Mouse (Mus musculus) heart, postnatal 10 days (tissue): ENCODE measurements at regions not wholly inside any gene's neighbourhood (a gene's known extent, or its start where the extent isn't known, plus 50 kb on each side); places are given as distances from the start of the nearest gene placed in this dataset.
A peak's percentile ranks its signal among the peaks of the same experiment; 100 is the strongest.

Source experiments
- DNase-seq, 2 experiments: peaks; one replicate each; pipeline ENCODE4 v3.0.0; 2021
- intact Hi-C: fragments of 180-260 bp; cut with DNase I; formaldehyde crosslinking; loops from one replicate; pipeline ENCODE4 v1.15.1; 2025

- intact Hi-C loops: no loop called here
- DNase-seq: no peak
Measured at GRCm38 (mm10) chr10:17042090-17042489, 680.9 kb upstream of the Cited2 start.

- peak; percentile 14 to 16 for DNase-seq
- intact Hi-C loops: no loop called here
Measured at GRCm38 (mm10) chr10:17042973-17043372, 680.0 kb upstream of the Cited2 start.

GRCm38 (mm10) chr10:17046765-17047164 lies 676.3 kb upstream of the Cited2 start:
- DNase-seq: no peak
- intact Hi-C loops: no loop called here

- DNase-seq: no peak
- intact Hi-C loops: loop anchor here (10.0 kb wide), 1 partner anchor 652 kb away; the partner anchor contains the start of gene Cited2
Measured at GRCm38 (mm10) chr10:17072906-17073305, 650.1 kb upstream of the Cited2 start.

GRCm38 (mm10) chr10:17074013-17074401 lies 649.0 kb upstream of the Cited2 start:
- no peak for DNase-seq
- intact Hi-C loops: loop anchor here (10.0 kb wide), 1 partner anchor 651 kb away; the partner anchor contains the start of gene Cited2

GRCm38 (mm10) chr10:17074402-17075027 lies 648.5 kb upstream of the Cited2 start:
- intact Hi-C loops: loop anchor here (10.0 kb wide), 1 partner anchor 650 kb away; the partner anchor contains the start of gene Cited2
- no peak for DNase-seq

GRCm38 (mm10) chr10:17075147-17075546 lies 647.9 kb upstream of the Cited2 start:
- intact Hi-C loops: loop anchor here (10.0 kb wide), 1 partner anchor 650 kb away; the partner anchor contains the start of gene Cited2
- no peak for DNase-seq

GRCm38 (mm10) chr10:17075576-17075975 lies 647.4 kb upstream of the Cited2 start:
- DNase-seq: no peak
- intact Hi-C loops: loop anchor here (10.0 kb wide), 1 partner anchor 649 kb away; the partner anchor contains the start of gene Cited2

GRCm38 (mm10) chr10:17076186-17076585 lies 646.8 kb upstream of the Cited2 start:
- intact Hi-C loops: loop anchor here (10.0 kb wide), 1 partner anchor 649 kb away; the partner anchor contains the start of gene Cited2

GRCm38 (mm10) chr10:17077580-17077979 lies 645.4 kb upstream of the Cited2 start:
- intact Hi-C loops: loop anchor here (10.0 kb wide), 1 partner anchor 647 kb away; the partner anchor contains the start of gene Cited2

More at GRCm38 (mm10) chr10:17076186-17076585, 646.8 kb upstream of the Cited2 start:
- DNase-seq: no peak

GRCm38 (mm10) chr10:17080818-17081217 lies 642.2 kb upstream of the Cited2 start:
- no peak for DNase-seq
- intact Hi-C loops: no loop called here

More at GRCm38 (mm10) chr10:17077580-17077979, 645.4 kb upstream of the Cited2 start:
- no peak for DNase-seq

GRCm38 (mm10) chr10:17082926-17083325 lies 640.1 kb upstream of the Cited2 start:
- intact Hi-C loops: no loop called here
- DNase-seq: no peak

GRCm38 (mm10) chr10:17102065-17102464 lies 621.0 kb upstream of the Cited2 start:
- intact Hi-C loops: no loop called here
- DNase-seq: no peak

- no peak for DNase-seq
- intact Hi-C loops: no loop called here
Measured at GRCm38 (mm10) chr10:17103416-17103815, 619.6 kb upstream of the Cited2 start.

- no peak for DNase-seq
- intact Hi-C loops: no loop called here
Measured at GRCm38 (mm10) chr10:17106831-17107230, 616.2 kb upstream of the Cited2 start.

- no peak for DNase-seq
- intact Hi-C loops: no loop called here
Measured at GRCm38 (mm10) chr10:17111071-17111470, 611.9 kb upstream of the Cited2 start.

GRCm38 (mm10) chr10:17114805-17115204 lies 608.2 kb upstream of the Cited2 start:
- DNase-seq: no peak
- intact Hi-C loops: no loop called here

GRCm38 (mm10) chr10:17129391-17130163 lies 593.4 kb upstream of the Cited2 start:
- no peak for DNase-seq
- intact Hi-C loops: loop anchor here (5.0 kb wide), 1 partner anchor 593 kb away; the partner anchor contains the start of gene Cited2

GRCm38 (mm10) chr10:17130661-17131060 lies 592.4 kb upstream of the Cited2 start:
- no peak for DNase-seq
- intact Hi-C loops: loop anchor here (5.0 kb wide), 1 partner anchor 592 kb away; the partner anchor contains the start of gene Cited2

GRCm38 (mm10) chr10:17131763-17132162 lies 591.3 kb upstream of the Cited2 start:
- peak; percentile 14 to 41 for DNase-seq
- intact Hi-C loops: loop anchor here (5.0 kb wide), 1 partner anchor 591 kb away; the partner anchor contains the start of gene Cited2

GRCm38 (mm10) chr10:17175385-17175784 lies 547.6 kb upstream of the Cited2 start:
- intact Hi-C loops: no loop called here
- peak; percentile 21 to 24 for DNase-seq
